Mouse (Mus musculus) testis, postnatal 14 days (tissue): ENCODE data around the gene Ascl2.

Experiments used
- DNase-seq: peaks from one replicate; pipeline ENCODE4 v3.0.0; 2021; ENCODE audit warnings: low spot score

Ascl2 gene

GRCm38 (mm10) chr7:142997403-142998150 is 28.5 kb upstream of the Ascl2 start:
- no peak for DNase-seq

GRCm38 (mm10) chr7:142996998-142997397 is 27.9 kb upstream of the Ascl2 start:
- DNase-seq, result no peak

- DNase-seq, result no peak
Measured at GRCm38 (mm10) chr7:142995630-142996338, 26.7 kb upstream of the Ascl2 start.

GRCm38 (mm10) chr7:142995004-142995403 is 25.9 kb upstream of the Ascl2 start:
- no peak for DNase-seq

- no peak for DNase-seq
Measured at GRCm38 (mm10) chr7:142987718-142988117, 18.7 kb upstream of the Ascl2 start.

- DNase-seq, result no peak
Measured at GRCm38 (mm10) chr7:142985146-142985545, 16.1 kb upstream of the Ascl2 start.

GRCm38 (mm10) chr7:142981908-142982307 is 12.8 kb upstream of the Ascl2 start:
- no peak for DNase-seq

- peak; percentile 43 for DNase-seq
Measured at GRCm38 (mm10) chr7:142967884-142968808, 918 bp downstream of the Ascl2 start.

- DNase-seq, result peak; percentile 43
Measured at GRCm38 (mm10) chr7:142967414-142967883, 1.6 kb downstream of the Ascl2 start.

- no peak for DNase-seq
Measured at GRCm38 (mm10) chr7:142959752-142960151, 9.3 kb downstream of the Ascl2 start.

GRCm38 (mm10) chr7:142958817-142959216 is 10.2 kb downstream of the Ascl2 start:
- DNase-seq, result no peak

- DNase-seq, result no peak
Measured at GRCm38 (mm10) chr7:142956018-142956417, 13.0 kb downstream of the Ascl2 start.

GRCm38 (mm10) chr7:142949568-142949967 is 19.5 kb downstream of the Ascl2 start:
- no peak for DNase-seq

GRCm38 (mm10) chr7:142937631-142938030 is 31.4 kb downstream of the Ascl2 start:
- no peak for DNase-seq

GRCm38 (mm10) chr7:142935708-142936107 is 33.4 kb downstream of the Ascl2 start:
- DNase-seq, result no peak

- no peak for DNase-seq
Measured at GRCm38 (mm10) chr7:142932469-142932868, 36.6 kb downstream of the Ascl2 start.

- DNase-seq, result no peak
Measured at GRCm38 (mm10) chr7:142931028-142931427, 38.0 kb downstream of the Ascl2 start, which contains the start of gene Th. TSS of gene Th (minus strand) at chr7:142931128.

GRCm38 (mm10) chr7:142929516-142929915 is 39.5 kb downstream of the Ascl2 start:
- no peak for DNase-seq

GRCm38 (mm10) chr7:142927293-142927692 is 41.8 kb downstream of the Ascl2 start:
- no peak for DNase-seq

- peak; percentile 80 for DNase-seq
Measured at GRCm38 (mm10) chr7:142918641-142919628, 50.1 kb downstream of the Ascl2 start.

GRCm38 (mm10) chr7:142917659-142918058 is 51.4 kb downstream of the Ascl2 start:
- no peak for DNase-seq
